Mouse (Mus musculus) kidney, adult 9 months (tissue): Measurements from ENCODE around the gene Iqsec1.

ENCODE experiments used
- DNase-seq: peaks from one replicate; pipeline ENCODE4 v3.0.0; 2022

The Iqsec1 gene

DNA sequence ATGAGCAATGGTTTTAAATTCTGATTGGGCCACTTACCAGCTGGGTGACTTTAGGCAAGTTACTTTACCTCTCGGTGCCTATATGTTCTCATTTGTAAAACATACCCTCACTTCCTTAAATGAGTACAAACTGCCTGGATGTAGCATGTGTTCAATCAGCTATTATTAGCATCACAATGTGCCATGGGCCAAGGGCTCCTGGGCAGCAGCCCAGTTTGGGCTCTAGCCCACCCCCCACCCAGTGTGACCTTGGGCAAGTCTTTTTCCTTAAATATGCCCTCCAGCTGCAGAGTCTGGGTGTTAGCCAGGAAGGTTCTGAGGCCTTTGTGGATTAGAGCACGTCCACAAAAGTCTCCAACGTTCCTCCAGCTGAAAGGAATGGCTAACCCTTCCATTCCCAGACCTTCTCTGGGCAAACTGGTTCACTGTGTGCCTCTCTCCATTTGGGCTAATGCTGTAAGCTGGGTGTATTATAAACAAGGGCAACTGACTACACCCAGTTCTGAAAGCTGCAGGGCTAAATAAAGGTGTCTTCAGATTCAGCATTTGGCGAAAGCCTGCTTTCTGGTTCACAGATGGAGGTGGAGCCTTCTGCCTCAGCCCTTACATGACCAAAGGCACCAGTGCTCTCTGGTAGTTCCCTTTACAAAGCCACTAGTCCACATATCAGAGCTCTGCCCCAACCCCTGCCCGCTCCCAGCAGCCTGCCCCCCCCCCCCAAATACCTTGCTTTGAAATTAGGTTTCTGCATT, 101.3 kb downstream of the Iqsec1 start:
- peak; percentile 8 for DNase-seq

GRCm38 (mm10) chr6:90885626-90886025, 102.9 kb downstream of the Iqsec1 start:
- no peak for DNase-seq

- peak; percentile 17 for DNase-seq
Measured at GRCm38 (mm10) chr6:90884631-90885030, 103.9 kb downstream of the Iqsec1 start.

DNA sequence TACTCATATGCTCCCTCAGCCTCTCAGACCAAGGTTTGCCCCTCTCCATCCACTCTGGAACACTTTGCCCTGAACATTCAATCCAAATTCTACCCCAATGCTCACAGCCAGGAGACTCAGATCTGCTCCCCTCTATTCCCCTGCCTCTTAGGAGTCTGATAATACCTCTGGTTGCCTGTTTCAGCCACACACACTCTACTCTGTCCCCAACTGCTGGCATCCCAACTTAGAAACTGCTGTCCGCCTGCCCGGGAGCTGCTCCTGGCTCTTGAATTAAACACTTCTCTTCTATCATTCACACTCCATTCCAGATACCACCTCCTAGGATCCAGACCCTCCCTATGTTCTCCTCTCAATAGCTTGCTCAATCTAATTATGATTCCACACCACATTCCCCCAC, 107.5 kb downstream of the Iqsec1 start:
- DNase-seq, result no peak

GRCm38 (mm10) chr6:90880404-90880803, 108.1 kb downstream of the Iqsec1 start:
- DNase-seq, result no peak

DNA sequence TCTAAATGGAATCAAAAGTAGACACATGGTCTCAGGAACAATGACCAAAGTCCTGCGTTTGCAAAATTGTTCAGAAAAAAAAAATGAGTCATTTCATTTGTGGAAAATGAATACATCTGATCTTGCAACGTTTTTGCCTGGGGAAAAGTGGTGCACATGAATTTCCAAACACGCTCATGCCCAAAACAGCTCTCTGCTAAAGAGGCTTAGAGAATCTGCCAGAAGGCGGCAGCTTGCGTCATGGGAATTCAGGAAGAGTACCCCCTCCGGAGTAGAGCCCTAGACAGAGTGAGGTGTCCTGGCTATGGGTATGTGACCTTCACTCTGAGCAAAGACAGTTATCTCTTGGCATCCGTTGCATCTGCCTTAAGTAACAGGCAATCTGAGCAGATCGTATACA, 116.9 kb downstream of the Iqsec1 start:
- no peak for DNase-seq

DNA sequence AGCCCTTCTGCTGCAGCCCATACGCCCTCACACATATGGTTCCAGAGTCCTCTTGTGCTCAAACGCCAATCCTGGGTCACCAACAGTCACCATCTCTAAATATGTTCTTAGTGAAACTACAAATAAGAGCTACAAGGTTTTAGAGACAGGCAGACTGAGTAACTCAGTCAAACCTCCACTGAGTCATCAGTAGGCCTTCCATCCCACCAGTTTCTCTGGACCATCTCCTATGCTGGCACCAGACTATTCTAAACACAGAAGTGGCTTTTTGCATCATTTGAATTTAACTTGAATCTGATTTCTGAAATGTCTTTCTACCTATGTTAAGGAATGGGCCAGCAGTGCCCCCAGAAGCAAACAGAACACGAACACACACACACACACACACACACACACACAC, 120.5 kb downstream of the Iqsec1 start:
- no peak for DNase-seq

- DNase-seq, result no peak
Measured at GRCm38 (mm10) chr6:90861370-90861769, 127.1 kb downstream of the Iqsec1 start.

DNA sequence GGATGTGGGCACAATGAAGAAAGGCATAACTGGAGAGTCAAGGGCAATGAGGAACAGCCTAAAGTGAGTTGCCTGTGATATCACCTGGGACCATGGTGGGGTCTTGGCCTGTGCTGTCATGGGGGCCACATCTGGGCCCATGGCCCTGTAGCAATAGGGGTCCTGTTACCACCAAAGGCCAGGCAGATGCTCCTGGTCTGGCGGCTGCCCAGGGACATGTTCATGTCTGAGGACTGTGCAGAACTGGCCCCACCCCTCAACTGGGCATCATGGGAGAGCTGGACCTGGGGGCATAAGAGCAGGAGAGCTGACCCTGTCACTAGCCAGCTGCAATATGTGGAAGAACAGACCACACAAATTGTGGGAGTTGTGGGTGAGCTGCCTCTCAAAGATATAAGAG, 130.6 kb downstream of the Iqsec1 start:
- no peak for DNase-seq

DNA sequence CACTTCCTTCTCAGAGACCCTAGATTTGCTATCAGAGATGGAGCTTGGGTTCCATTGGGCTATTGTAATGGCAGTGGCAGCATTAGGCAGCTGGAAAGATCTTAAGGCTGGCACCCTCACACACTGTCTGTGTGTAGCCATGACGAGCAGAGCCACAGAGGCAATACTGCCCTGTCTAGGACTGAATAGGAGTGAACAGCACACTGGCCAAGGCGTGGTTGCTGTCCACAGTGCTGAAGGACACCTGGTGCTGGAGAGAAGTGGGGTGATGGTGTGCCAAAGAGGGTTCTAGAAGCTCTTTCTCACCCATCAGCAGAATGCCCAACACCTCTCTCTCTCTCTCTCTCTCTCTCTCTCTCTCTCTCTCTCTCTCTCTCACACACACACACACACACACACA, 136.1 kb downstream of the Iqsec1 start:
- peak; percentile 11 for DNase-seq

GRCm38 (mm10) chr6:90848068-90848467, 140.4 kb downstream of the Iqsec1 start:
- DNase-seq, result peak; percentile 9

DNA sequence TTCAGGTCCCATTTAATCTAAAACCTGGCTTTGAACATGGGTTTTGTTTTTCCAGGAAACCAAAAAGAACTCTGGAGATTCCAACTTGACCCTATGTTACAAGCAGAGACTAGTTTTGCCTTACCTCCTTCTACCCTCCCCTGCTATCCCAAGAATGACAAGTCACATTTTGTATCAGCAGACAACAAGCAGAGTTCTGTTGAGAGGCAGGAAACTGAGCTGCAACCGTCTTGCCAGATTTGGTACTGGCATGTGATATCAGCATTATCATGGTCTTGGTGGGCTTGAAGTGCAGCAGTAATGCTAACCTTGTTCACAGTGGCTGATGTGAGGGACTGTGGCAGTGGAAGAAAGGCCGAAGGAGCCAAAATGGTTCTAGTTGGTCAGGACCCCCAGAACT, 141.0 kb downstream of the Iqsec1 start:
- no peak for DNase-seq

DNA sequence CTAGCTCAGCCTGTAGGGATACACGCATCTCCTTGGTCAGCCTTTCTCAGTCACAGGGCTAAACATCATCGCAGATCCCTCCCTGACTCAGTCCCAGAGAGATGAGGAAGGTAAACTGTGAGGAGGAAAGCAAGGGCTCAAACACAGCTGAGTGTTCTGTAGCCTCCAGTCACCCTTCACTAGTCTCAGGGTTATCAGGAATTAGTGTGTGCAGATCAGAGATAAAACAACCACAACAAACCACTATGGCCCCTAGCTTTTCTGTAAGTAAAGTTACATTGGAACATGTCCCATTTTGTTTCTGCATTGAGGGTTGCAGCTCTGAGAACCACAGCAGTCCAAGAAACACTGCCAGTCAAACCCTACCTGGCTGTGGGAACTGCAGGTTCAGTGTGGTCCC, 148.5 kb downstream of the Iqsec1 start:
- DNase-seq, result no peak

- DNase-seq, result no peak
Measured at GRCm38 (mm10) chr6:90836749-90837148, 151.7 kb downstream of the Iqsec1 start.

GRCm38 (mm10) chr6:90829536-90829935, 158.9 kb downstream of the Iqsec1 start:
- no peak for DNase-seq

- DNase-seq, result no peak
Measured at GRCm38 (mm10) chr6:90825063-90825462, 163.4 kb downstream of the Iqsec1 start.

- no peak for DNase-seq
Measured at GRCm38 (mm10) chr6:90823322-90823721, 165.2 kb downstream of the Iqsec1 start.

- DNase-seq, result no peak
Measured at GRCm38 (mm10) chr6:90821916-90822602, 166.4 kb downstream of the Iqsec1 start.

DNA sequence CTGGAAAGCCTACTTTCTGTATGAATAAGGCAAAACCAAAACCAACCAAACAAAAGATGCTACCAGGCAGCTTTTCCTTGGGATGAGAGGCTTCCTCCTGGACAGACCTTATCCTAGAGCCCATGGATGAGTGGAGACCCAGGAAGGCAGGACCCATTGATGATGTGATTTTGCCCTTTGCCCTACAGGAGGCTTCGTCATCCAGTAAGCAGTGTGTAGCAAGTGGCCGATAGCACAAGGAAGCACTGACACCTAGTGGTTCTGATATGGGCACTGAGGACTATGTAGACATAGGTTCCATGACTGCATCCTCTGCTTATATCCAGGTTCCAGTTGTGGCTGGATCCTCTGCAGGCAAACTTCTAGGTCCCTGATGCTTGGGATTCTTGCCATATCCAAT, 168.6 kb downstream of the Iqsec1 start:
- peak; percentile 21 for DNase-seq

- peak; percentile 69 for DNase-seq
Measured at GRCm38 (mm10) chr6:90818956-90819355, 169.5 kb downstream of the Iqsec1 start.

DNA sequence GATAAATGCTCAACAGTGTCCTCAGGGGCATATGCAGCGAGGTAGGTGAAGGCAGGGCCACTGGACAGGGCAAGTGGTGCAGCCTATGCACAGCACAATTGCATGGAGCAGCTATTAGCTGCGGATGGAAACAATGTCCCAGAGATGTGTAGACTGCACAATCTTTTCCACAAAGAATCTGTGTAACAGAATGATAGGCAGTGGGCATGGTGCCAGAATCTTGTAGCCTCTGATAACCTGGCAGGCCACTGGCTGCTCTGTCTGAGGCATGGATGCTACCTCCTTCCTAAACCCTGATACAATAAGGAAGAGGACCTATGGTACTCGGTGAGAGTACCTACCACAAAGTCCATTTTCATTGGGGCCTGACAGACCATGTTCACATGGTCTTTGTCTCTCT, 171.9 kb downstream of the Iqsec1 start:
- no peak for DNase-seq

GRCm38 (mm10) chr6:90815341-90815740, 173.1 kb downstream of the Iqsec1 start:
- DNase-seq, result no peak

GRCm38 (mm10) chr6:90813526-90813925, 175.0 kb downstream of the Iqsec1 start:
- DNase-seq, result no peak

DNA sequence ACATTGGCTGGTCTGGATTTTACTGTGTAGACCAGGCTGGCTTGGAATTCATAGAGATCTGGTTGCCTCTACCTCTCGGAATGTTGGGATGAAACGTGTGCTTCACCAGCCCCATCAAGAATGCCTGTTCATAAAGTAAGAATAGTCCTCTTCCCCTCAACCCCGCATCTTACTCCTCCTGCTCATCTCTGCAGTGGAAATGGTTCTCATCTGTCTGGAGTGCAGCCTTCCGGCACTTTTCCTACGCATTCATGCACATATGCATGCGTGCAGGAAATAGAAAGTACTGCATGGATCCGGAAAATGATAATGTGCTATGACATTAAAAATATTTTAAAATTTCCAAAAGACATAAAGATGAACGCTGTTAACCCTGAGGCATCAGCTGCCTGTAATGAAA, 175.9 kb downstream of the Iqsec1 start:
- no peak for DNase-seq

DNA sequence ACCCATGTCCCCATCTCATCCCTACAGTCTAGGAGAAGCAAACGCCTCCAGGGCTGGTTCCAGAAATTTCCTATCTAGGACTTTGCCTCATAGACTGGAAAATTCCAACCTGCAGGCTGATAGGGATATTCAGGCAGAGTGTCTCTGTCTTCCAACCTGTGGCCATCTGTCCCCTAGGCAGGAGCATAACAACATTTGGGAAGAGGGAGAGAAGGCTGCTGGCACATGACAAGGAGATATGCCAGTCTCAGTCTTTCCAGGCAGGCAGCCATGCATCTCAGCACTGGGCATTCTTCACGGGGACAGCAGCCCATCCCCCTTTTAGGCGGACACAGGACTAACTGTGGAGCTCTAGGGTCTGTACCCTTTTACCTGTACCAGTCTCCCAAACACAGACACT, 176.4 kb downstream of the Iqsec1 start:
- no peak for DNase-seq
